Mouse (Mus musculus) layer of hippocampus, postnatal 10 days (tissue): ENCODE measurements around the gene Nat8. TPM values are rescaled to one million over a fixed set of nuclear protein-coding genes. Genes with fewer than 3 reads are reported as not detected.
"Not testable (repeated sequence)": the region's sequence is repeated elsewhere in the genome, so short reads cannot be mapped to it uniquely, and the experiment has no call there.

Experiments
- DNase-seq, 2 experiments: peaks; one replicate each; pipeline ENCODE4 v3.0.0; 2021; ENCODE audit warnings: low spot score in 2 of 2
- long read RNA-seq: library from polyadenylated mRNA; stranded (forward); transcript quantifications from one replicate; pipeline ENCODE4 v2.0.0, GENCODE M21; 2023
- total RNA-seq, 2 experiments: library from RNA; stranded (reverse); gene quantifications; 2 replicates each; pipeline ENCODE4 v1.2.3; 2021

Gene Nat8
- 1 to 10 TPM; 1.3 to 1.8 TPM for total RNA-seq
- long read RNA-seq, partial matches to known transcripts: 1 of 1 reads
- long read RNA-seq, other reads (novel, unspliced or antisense): 0 of 1 reads

DNA sequence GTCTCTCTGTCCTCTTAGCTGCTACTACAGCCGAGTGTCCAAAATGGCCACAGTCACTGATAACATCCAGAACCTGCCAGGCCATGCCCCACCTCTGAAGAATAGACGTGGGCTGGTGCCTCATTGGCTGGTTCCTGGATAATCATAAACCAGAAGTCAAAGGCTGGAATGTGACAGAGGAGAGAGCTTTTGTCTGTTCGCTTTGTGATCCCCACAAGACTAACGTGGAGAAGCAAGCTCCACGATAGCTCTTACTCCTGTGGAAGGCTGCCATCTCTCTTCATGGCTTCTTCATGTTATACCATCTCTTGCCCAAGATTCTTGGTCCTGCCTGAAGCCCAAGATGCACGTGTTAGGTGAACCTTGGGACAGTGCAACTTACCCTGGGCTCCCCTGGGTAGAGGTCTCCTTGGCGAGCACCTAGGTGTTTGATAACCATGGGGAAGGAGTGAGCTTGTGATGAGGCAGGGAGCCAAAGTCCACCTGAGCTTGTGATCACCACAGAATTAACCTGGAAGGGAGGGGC, at the start of gene Nat8:
Nat8 (minus strand) TSS at position 287 of the 526 bp plus-strand sequence.
- no peak for DNase-seq

DNA sequence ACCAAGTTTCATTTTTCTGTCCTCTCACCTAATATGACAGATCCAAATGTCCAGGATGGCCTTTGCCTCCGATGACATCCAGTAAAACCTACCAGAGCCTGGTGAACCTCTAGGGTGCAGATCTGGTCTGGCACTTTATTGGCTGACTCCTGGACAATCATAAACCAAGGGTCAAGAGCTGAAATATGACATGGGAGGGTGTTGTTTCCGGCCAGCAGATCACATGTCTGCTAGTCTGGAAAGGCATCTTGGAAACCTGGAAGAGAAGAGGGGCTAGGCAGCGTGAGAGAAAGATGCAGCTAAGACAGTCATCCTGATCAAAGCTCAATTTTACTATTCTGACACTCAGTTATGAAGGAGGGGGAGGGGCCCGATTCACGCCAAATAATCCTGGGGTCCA, 37.1 kb upstream of the Nat8 start, which contains the start of gene Nat8f2:
Nat8f2 (minus strand) TSS at position 153 of the 400 bp plus-strand sequence.
- DNase-seq: not testable (repeated sequence)

DNA sequence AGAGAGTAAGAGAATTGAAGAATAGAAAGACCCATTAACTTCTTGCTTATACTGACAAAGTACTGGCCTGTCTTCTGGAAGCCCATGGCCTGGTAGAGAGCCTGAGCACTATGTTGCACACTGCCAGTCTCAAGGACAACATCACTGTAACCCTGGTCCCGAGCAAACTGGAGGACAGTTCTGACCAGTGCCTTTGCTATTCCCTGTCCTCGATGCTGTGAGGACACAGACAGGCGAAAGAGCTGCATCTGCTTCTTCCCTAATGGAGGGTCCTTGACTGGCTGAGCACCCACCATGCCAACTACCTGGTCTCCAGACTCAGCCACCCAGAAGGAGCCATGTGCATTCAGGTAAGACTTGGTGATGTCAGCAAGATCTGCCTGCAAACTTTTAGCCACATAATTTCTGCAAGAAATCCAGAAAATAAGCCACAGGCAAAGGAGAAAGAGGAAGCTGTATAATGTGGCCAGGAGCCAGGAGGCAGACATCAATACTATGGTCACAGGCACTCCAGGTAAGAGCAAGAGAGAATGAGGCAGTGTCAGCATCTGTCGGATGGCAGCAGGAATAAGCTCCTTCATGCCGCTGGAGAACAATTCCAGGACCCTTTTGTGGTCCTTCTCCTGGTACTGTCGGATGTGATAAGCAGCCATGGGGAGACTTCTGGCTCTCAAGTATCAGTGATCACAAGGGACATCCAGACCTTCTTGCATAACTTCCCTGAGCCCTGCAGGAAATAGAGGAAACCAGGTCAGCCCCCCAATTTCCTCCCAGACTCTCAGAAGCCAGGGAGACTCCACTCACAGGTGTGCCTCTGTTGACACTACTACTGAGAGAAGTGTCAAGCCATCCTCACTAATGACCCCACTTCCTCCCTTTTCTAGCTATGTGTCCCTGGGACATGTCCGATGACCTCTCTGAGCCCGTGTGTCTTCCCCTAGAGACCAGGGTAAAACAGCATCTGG, 36.1 kb upstream of the Nat8 start:
- DNase-seq: no peak

DNA sequence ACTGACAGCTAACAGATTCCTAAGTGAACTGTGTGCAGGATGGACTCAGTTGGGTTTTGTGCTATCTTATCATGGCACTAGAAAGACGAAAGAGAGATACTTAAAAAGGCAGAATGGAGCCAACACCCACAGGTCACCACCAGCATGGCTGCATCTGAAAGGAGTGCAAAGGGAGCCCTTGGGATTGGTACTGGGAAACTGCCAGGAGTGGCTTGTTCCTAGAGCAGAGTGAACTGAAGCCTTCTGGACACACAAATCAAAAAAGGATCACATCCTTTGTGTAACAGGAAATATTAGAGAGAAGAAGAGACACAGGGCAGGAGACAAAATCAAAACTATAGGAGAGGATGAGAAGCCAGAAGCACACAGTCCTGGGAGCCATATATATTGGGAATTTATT, 35.1 kb upstream of the Nat8 start:
- DNase-seq: not testable (repeated sequence)

DNA sequence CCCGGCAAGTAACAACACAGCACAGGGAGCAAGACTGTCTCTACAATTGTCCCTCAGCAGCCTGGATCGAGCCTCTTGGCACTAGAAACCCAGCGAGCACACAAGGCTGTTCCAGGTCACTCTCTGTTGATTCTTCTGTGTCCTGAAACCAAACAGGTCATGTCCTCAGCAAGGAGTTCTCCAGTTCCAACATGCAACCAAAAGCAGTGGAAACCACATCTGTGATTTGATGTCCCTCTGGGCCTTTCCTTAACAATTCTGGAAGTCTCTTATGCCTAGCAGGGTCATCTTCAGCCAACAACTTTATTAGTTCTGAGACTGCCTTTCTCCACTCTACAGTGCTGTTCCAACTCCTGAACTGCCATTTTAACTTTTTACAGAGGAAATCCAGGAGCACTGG, 34.3 kb upstream of the Nat8 start:
- DNase-seq: not testable (repeated sequence)

DNA sequence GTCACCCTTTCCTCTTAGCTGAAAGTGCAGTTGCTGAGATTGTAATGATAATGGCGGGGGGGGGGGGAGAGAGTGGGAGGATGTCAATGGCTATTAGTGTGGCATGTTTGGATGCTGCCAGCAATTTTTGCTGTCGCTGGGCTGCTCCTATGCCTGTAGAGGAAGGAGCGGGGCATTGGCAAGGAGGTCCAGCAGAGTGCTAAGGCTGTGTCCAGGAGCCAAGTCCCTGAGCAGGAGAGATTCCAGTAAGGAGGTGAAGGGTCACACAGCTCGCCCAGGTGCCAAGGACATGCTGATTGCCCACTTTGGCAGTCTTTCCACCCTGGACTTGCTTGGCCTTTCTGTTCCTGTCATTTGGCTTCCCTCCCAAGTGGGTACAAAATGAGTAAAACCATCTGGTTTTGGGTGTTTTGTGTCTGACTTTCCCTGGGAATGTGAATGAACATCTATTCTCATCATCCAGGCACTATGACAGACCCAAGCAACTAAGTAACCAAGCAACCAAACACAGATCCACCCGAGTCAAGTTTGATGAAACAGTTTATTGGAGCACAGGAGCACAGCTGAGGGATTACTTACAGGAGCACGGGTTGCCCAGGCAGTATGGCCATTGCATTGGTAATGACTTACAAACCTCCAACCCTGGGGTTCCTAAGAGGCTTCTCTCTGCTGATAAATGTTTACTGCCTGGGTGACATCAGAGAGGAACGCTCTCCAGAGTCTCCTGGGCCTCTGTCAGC, 33.2 kb upstream of the Nat8 start:
- peak; percentile 40 to 47 for DNase-seq

DNA sequence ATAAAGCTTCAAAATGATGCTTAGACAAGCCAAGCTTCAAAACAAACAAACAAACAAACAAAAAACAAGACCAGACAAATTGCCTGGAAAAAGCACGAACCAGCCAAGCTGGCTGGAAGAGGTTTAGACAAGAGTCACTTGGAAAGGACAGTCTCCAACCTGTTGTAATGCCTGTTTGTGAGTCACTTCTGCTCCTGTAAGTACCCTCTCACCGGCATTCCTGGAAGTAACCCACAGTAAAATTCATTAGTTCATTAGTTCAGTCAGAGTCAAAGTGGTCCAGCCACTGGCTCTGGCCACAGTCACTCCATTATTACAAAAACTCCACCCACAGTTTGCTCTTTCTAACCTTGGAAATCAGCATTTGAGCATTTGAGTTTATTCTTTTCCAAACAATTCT, 32.0 kb upstream of the Nat8 start:
- no peak for DNase-seq

DNA sequence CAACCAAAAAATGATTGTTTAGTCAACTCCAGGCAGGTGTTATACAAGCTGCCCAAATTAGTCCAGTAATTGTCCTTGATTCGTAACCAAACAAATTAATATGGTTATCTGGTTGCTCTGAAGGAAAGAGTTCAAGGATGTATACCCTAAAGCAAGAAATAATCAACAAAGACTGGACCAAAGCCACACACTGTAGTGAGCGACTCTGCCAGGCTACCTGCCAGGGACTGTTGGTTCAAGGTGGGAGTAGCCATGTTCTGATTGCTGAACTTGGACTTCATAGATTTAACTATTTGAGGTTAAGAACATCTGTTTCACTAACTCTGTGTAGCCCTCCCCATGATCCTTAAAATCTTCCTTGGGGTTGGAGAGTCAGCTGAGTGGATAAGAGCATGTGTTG, 31.3 kb upstream of the Nat8 start:
- DNase-seq: no peak

DNA sequence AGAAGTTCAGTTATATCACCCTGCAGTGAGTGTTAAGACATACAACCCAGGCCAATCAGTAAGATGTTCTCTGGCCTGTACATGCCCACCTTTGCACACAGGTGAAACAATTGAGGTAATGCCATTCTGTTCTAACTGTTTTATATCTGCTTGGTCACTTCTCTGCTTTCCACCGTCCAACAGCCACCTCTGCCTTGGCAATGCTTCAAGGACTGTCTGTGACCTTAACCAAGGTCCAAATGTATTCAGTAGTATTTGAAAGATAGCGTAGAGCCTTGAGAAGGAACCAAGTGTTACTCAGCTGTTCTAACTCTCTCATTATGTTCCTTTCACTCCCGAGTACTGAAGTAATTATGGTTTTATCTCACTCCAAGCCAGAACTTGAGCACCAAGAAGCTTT, 30.7 kb upstream of the Nat8 start:
- no peak for DNase-seq

DNA sequence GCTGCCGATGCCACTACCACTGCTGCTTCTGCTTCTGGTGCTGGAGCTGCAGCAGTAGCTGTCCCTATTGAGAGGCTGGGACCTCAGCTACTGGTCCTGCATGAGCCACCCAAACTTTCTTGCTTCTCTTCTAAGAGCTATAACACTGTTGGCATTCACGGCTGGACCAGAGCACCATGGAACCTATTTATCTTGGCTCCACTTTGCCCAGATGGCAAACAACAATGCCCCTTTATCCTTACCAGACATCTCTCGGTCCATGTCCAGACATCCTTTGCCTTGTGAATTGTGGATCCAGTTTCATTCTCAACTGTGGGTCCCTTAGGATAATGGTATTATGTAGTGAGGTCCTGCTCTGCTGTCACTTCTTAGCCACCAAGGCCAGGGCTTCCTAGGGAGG, 29.4 kb upstream of the Nat8 start:
- no peak for DNase-seq

DNA sequence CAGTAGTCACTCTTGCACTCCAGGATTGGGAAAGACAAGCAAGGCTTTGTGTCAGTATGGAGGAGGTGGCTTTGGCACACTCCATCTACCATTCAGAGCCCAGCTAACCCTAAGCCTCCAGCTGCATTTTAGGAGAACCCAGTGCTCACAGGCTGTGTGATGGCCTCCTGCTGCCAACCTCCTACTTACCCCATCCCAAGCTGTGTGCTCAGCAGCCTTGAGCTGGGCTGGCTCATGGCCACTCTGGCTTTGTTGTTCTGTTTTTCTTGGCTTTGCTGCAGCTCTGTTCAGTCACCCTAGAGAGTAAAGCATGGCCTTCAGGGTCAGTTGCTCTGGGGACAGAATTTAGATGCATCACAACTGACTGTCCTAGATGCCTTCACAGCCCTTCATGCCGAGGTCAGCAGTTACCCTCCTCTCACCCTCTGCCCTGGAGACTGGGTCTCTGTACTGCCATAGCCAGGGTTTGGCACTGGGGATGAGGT, 24.4 kb upstream of the Nat8 start:
- peak; percentile 68 to 76 for DNase-seq

DNA sequence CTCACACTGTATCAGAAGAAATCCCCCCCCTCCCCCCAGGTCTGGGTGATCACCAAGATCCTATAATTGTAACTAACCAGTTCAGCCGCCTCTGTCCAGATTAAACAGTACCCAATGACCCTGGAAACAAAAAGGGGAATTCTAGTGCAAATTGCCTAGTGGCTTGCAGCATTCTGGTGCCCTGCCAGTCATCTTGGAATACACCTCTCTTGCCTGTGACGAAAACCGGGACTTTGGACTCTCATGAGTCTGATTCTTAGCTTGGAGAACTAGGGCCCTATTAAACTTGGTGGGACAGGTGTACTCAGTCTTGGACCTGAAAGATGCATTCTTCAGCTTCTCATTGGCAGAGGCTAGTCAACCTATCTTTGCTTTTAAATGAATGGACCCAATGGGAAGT, 21.6 kb upstream of the Nat8 start:
- DNase-seq: no peak

DNA sequence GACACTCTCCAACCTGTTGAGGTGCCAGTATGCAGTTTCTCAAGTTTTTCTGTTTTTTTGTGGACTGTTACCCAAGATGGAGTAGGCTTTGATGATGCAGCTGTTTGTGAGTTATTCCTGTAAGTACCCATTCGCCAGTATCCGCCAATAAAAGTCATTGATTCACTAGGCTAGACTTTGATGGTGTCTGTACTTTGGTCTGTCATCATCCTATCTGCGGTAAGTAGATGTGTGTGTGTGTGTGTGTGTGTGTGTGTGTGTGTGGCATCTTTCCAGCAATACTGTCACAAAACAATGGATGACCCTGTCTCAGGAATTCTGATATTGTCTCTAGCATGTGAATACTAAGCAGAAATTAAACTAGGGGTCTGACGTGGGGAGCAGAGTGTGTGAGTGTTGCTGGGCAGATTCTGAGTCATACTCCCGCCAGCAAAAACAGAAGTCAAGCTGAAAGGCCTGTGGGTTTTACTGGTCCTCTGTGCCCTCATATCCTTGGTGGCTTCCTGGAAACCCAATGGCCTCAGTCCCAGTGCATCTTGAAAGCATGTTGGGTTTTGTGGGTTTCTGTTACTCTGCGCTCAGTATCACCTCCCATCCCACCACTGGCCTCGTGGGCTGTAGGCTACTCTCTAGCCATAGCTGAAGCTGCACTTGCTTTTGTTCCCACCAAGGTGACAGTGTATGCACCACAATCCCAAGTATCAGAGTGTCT, 19.3 kb upstream of the Nat8 start:
- no peak for DNase-seq

DNA sequence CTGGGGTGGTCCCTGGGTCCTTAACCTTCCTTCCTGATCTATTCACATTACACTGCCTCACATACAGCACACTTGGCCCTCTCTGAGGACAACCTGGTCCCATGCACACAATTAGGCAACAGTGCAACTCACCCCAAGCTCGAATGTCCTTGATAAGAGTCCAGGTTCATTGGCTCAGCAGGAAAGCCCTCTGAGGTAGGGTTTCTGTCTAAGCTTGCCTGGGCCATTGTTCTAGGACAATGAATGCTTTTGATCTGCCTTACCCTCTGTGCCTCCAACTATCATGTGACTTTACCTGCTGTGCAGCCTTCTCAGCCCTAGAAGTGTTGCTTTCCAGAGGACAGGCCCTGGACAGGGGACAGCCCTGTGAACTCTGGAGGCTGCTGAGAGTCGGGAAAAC, 17.4 kb upstream of the Nat8 start:
- no peak for DNase-seq

DNA sequence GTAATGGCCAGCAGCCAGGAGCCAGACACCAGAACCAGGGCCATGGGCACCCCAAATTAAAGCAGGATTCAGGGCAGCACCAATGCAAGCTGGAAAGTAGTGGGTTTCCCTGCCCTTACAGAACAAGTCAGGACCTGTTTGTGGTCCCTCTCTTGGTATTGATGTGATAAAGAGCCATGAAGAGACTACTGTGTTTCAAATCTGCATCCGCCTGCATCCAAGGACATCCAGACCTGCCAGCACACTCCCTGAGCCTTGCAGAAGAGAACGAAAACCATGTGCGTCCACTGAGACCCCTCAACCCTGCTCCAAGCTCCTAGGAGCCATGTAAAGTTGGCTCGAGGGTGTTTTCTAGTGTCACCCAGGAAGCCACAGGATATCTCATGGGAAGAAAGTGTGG, 16.3 kb upstream of the Nat8 start:
- DNase-seq: no peak

DNA sequence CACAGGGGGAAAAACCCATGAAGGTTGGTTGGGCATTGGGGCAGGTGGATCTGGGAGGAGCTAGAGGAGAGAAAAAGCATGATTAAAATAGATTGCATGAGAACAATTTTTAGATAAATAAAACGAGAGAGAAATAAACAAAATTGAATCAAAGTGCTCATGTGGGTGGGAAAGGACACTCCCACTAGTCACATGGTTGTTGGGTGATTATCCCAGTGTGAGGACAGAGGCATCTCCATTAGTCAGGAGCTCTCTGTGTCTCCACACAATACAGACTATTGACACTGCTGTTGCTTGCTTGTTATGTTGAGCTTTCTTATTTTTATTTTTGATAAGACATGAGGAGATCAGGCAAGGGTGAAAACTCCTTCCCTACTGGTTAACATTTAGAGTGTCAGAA, 15.0 kb upstream of the Nat8 start:
- no peak for DNase-seq

DNA sequence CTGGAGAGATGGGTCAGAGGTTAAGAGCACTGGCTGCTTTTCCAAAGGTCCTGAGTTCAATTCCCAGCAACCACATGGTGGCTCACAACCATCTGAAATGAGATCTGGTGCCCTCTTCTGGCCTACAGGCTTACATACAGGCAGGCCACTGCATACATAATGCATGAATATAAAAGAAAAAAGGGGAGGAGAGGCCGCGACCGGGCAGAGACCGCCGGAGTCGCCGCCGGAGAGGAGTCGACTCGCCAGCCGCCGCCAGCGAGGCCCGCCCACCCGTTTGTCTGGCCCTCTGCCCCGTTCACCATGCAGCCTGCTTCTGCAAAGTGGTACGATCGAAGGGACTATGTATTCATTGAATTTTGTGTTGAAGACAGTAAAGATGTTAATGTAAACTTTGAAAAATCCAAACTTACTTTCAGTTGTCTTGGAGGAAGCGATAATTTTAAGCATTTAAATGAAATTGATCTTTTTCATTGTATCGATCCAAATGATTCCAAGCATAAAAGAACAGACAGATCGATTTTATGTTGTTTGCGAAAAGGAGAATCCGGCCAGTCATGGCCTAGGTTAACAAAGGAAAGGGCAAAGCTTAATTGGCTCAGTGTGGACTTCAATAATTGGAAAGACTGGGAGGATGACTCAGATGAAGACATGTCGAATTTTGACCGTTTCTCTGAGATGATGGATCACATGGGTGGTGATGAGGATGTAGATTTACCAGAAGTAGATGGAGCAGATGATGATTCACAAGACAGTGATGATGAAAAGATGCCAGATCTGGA, 12.0 kb upstream of the Nat8 start:
- not testable (repeated sequence) for DNase-seq

DNA sequence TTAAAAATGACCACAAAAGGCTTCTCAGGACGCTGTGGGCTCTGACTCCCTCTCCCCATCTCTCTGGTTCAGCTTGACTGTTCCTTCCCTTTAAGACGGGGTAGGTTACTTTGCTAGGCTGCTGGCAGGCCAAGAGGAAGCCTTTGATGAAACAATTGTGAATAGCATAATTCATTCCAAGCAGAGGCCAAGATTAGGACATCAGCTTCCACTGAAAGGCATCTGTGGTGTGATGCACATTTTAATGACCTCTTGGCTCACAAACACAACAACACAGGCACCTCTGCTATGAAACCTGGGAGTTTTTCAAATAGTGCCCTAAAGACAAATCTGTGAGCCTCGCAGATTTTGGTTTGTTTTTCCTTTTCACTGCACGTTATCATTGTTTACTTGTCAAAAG, 8.1 kb upstream of the Nat8 start:
- DNase-seq: peak in 1 of 2 experiments; percentile 23

DNA sequence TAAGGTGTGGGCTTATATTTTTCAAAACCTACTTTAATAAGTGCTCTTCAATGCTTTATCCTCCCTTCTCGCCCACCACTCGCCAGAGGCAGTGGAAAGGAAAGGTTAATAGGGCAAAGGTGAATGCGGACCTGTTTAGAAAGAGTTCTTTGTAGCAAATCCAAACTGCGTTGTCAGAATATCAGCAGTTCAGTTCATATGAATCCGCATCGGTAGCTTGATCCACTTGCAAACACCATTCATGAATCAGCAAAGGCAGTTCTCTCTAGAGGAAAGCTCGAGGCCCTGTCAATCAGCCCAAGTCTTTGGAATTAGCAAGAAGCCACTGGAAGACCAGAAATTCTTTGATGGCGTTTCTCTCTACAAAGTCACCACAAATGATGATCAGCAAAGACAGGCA, 6.8 kb upstream of the Nat8 start:
- no peak for DNase-seq

DNA sequence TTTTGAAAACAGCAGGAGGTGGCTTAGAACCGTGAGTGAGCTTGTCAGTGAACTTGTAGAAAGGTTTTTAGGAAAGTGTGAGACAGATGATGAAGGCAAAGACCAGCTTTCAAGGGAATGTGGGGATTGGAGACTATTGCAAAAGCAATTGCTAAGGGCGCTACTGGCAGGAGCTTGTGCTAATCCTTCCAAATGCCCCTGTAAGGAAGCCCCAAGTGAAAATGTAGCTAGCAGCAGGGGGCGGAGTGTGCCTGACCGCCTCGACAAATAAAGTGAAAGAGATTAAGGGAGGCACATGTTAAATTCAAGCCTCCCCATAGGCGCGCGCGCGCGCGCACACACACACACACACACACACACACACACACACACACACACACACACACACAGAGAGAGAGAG, 5.4 kb upstream of the Nat8 start:
- peak; percentile 47 to 65 for DNase-seq
